Mouse (Mus musculus) bone marrow macrophage, adult 2 months (primary cell): ENCODE results near the gene Kcnma1.

ENCODE experiments used
- CTCF ChIP-seq: IDR thresholded peaks from 2 replicates; pipeline ENCODE4 v1.5.1; 2012; ENCODE audit warnings: low read depth, mild to moderate bottlenecking, low read length, moderate library complexity
- POLR2A ChIP-seq: IDR thresholded peaks from 2 replicates; pipeline ENCODE4 v1.6.1; 2012; ENCODE audit warnings: mild to moderate bottlenecking, low read depth, low read length, borderline replicate concordance

DNA sequence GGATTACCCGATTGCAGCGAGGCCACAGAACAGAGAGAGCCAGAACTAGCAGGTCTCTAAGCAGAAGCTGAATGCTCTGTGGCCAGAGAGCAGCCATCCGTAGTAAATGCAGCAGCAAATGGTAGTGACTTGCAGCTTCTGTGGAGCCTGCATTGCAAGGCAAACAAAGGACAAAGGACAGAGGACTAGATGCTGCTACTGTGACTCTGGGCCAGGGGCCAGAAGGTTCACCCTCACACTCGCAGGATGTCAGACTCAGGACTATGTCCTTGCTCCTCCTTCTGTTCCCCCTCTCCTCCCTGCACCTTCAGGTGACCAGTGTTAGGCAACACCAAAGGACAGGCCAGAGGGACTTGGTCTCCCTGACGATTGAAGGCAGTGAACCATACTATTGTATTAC, 183.0 kb downstream of the Kcnma1 start:
- TF ChIP-seq CTCF: no peak
- no peak for TF ChIP-seq POLR2A
